Mouse (Mus musculus) midbrain, embryonic 10.5 days (tissue): Measurements from ENCODE around the gene BC005537. TPM values are rescaled to one million over a fixed set of nuclear protein-coding genes. Genes with fewer than 3 reads are reported as not detected.

Source experiments
- DNase-seq: peaks from one replicate; pipeline ENCODE4 v3.0.0-alpha.2; 2017; ENCODE audit warnings: low spot score
- H3K27ac ChIP-seq: fragments of 300-500 bp; sonication (generic); replicated peaks from 2 replicates; pipeline ENCODE4 v1.5.1; 2016; ENCODE audit warnings: mild to moderate bottlenecking
- H3K27me3 ChIP-seq: fragments of 300-500 bp; sonication (generic); 2 replicates; pipeline ENCODE4 v1.6.1; 2016; ENCODE audit warnings: low read depth, mild to moderate bottlenecking; ENCODE audit not compliant: poor library complexity, severe bottlenecking
- H3K36me3 ChIP-seq: fragments of 300-500 bp; sonication (generic); 2 replicates; pipeline ENCODE4 v1.6.1; 2016; ENCODE audit warnings: mild to moderate bottlenecking, moderate library complexity
- H3K4me1 ChIP-seq: fragments of 300-500 bp; sonication (generic); 2 replicates; pipeline ENCODE4 v1.6.1; 2016
- H3K4me3 ChIP-seq: fragments of 300-500 bp; sonication (generic); 2 replicates; pipeline ENCODE4 v1.5.1; 2016; ENCODE audit warnings: mild to moderate bottlenecking, moderate library complexity
- H3K9me3 ChIP-seq: fragments of 300-500 bp; sonication (generic); replicated peaks from 2 replicates; pipeline ENCODE4 v1.6.1; 2016; ENCODE audit warnings: mild to moderate bottlenecking
- WGBS: fragments of 180-500 bp; shearing (Covaris S2); methylation state at CpG from one replicate; pipeline ENCODE4 v1.1.7; 2016; 5-methylcytosine and 5-hydroxymethylcytosine counted together
- polyA plus RNA-seq: library from polyadenylated mRNA; unstranded; fragments of >200 nt; fragmentation: Nextera tagmentation; extraction: Ambion mirVana; gene quantifications from 2 replicates; pipeline ENCODE4 v1.2.1, GENCODE M21; 2016

The BC005537 gene
- polyA plus RNA-seq, 1 experiment from 2014 or later, result 8.3 TPM

- Histone ChIP-seq H3K27ac (no peak overlapping the region), H3K36me3 (peaks cover 66% of the 10 kb centered on the region), H3K27me3 (no peaks in the 10 kb centered on the region), H3K4me1 (peaks cover 27% of the 10 kb centered on the region), H3K4me3 (no peak overlapping the region), H3K9me3 (no peaks in the 10 kb centered on the region)
- DNase-seq, result no peak
Observed at GRCm38 (mm10) chr13:24806079-24806478, 4.6 kb downstream of the BC005537 start.

GRCm38 (mm10) chr13:24812521-24812920 lies 11.1 kb downstream of the BC005537 start:
- Histone ChIP-seq H3K4me1 (no peaks in the 10 kb centered on the region), H3K9me3 (no peaks in the 10 kb centered on the region), H3K27me3 (no peaks in the 10 kb centered on the region), H3K4me3 (no peak overlapping the region), H3K36me3 (peaks cover 92% of the 10 kb centered on the region), H3K27ac (no peak overlapping the region)
- WGBS, result 93% methylated on average over 2 of the region's 2 CpGs
- DNase-seq, result no peak

GRCm38 (mm10) chr13:24814616-24815015 lies 13.2 kb downstream of the BC005537 start:
- Histone ChIP-seq H3K4me3 (no peak overlapping the region), H3K36me3 (peaks cover 81% of the 10 kb centered on the region), H3K4me1 (no peaks in the 10 kb centered on the region), H3K27me3 (no peaks in the 10 kb centered on the region), H3K27ac (no peak overlapping the region), H3K9me3 (no peaks in the 10 kb centered on the region)
- no peak for DNase-seq
- WGBS, result 89% methylated on average over 1 of the region's 1 CpGs

GRCm38 (mm10) chr13:24816125-24817092 lies 15.0 kb downstream of the BC005537 start:
- Histone ChIP-seq H3K9me3 (no peaks in the 10 kb centered on the region), H3K27ac (no peak overlapping the region), H3K27me3 (no peaks in the 10 kb centered on the region), H3K4me3 (no peak overlapping the region), H3K36me3 (peaks cover 68% of the 10 kb centered on the region), H3K4me1 (no peaks in the 10 kb centered on the region)
- 64% methylated on average over 4 of the region's 4 CpGs for WGBS
- peak; percentile 24 for DNase-seq

- Histone ChIP-seq H3K9me3 (no peaks in the 10 kb centered on the region), H3K27me3 (no peaks in the 10 kb centered on the region), H3K4me1 (no peaks in the 10 kb centered on the region), H3K4me3 (no peak overlapping the region), H3K36me3 (peaks cover 33% of the 10 kb centered on the region), H3K27ac (no peak overlapping the region)
- 76% methylated on average over 1 of the region's 1 CpGs for WGBS
- DNase-seq, result no peak
Observed at GRCm38 (mm10) chr13:24819931-24820330, 18.5 kb downstream of the BC005537 start.

- H3K27ac ChIP-seq, result no peak overlapping the region
- no peak for DNase-seq
- H3K27me3 ChIP-seq, result no peaks in the 10 kb centered on the region
- peaks cover 14% of the 10 kb centered on the region; the same call in 1 of the 2 replicates for H3K36me3 ChIP-seq
- WGBS, result 91% methylated on average over 16 of the region's 16 CpGs
- H3K9me3 ChIP-seq, result no peaks in the 10 kb centered on the region
- peaks cover 2% of the 10 kb centered on the region; the same call in 1 of the 2 replicates for H3K4me1 ChIP-seq
- no peak overlapping the region for H3K4me3 ChIP-seq
Observed at GRCm38 (mm10) chr13:24822663-24823343, 21.3 kb downstream of the BC005537 start.

- H3K36me3 ChIP-seq, result 0 out of 2 replicates have a peak, but pooled peaks cover 4% of the 10 kb centered on the region
- no peaks in the 10 kb centered on the region for H3K27me3 ChIP-seq
- no peaks in the 10 kb centered on the region for H3K9me3 ChIP-seq
- H3K4me3 ChIP-seq, result no peak overlapping the region
- peaks cover 2% of the 10 kb centered on the region; the same call in 1 of the 2 replicates for H3K4me1 ChIP-seq
- no peak overlapping the region for H3K27ac ChIP-seq
- WGBS, result 92% methylated on average over 4 of the region's 4 CpGs
- DNase-seq, result no peak
Observed at GRCm38 (mm10) chr13:24824647-24825046, 23.2 kb downstream of the BC005537 start.

GRCm38 (mm10) chr13:24825587-24825986 lies 24.1 kb downstream of the BC005537 start:
- no peak for DNase-seq
- Histone ChIP-seq H3K36me3 (no peaks in the 10 kb centered on the region), H3K27me3 (no peaks in the 10 kb centered on the region), H3K9me3 (no peaks in the 10 kb centered on the region), H3K4me1 (peaks cover 5% of the 10 kb centered on the region), H3K4me3 (no peak overlapping the region), H3K27ac (no peak overlapping the region)
- WGBS, result 92% methylated on average over 4 of the region's 4 CpGs

- no peak for DNase-seq
- H3K27me3 ChIP-seq, result no peaks in the 10 kb centered on the region
- H3K27ac ChIP-seq, result no peak overlapping the region
- 88% methylated on average over 7 of the region's 7 CpGs for WGBS
- no peaks in the 10 kb centered on the region for H3K9me3 ChIP-seq
- H3K36me3 ChIP-seq, result no peaks in the 10 kb centered on the region
- H3K4me1 ChIP-seq, result peaks cover 9% of the 10 kb centered on the region
- no peak overlapping the region for H3K4me3 ChIP-seq
Observed at GRCm38 (mm10) chr13:24826116-24826515, 24.7 kb downstream of the BC005537 start.

GRCm38 (mm10) chr13:24830756-24831352 lies 29.4 kb downstream of the BC005537 start:
- peaks cover 19% of the 10 kb centered on the region for H3K36me3 ChIP-seq
- peaks cover 30% of the 10 kb centered on the region for H3K4me1 ChIP-seq
- no peaks in the 10 kb centered on the region for H3K27me3 ChIP-seq
- H3K4me3 ChIP-seq, result peak overlapping the region; percentile 96
- 6% methylated on average over 20 of the region's 20 CpGs for WGBS
- peak; percentile 23 for DNase-seq
- H3K9me3 ChIP-seq, result no peaks in the 10 kb centered on the region
- peak overlapping the region; percentile 97 for H3K27ac ChIP-seq

- peak; percentile 99 for DNase-seq
- Histone ChIP-seq H3K4me3 (peak within 1 kb of the TSS; percentile 96), H3K27me3 (no peaks in the 10 kb centered on the region), H3K36me3 (peaks cover 26% of the 10 kb centered on the region), H3K4me1 (peaks cover 30% of the 10 kb centered on the region), H3K9me3 (no peaks in the 10 kb centered on the region), H3K27ac (peak within 1 kb of the TSS; percentile 97)
- WGBS, result under 1% methylated on average over 90 of the region's 90 CpGs
Observed at GRCm38 (mm10) chr13:24831353-24832130, 30.1 kb downstream of the BC005537 start, which contains the start of the genes Acot13 and Tdp2. Gene Acot13, minus strand, starts transcription at chr13:24831540. Gene Tdp2, plus strand, starts transcription at chr13:24831679.
